Mouse (Mus musculus) forebrain, embryonic 16.5 days (tissue): ENCODE results near the gene Rassf10. TPM values are rescaled to one million over a fixed set of nuclear protein-coding genes. Genes with fewer than 3 reads are reported as not detected.
A peak's percentile ranks its signal among the peaks of the same experiment; 100 is the strongest.
"Not testable (repeated sequence)": the region's sequence is repeated elsewhere in the genome, so short reads cannot be mapped to it uniquely, and the experiment has no call there.

Experiments used
- ATAC-seq: fragments of 200-750 bp; cut with Nextera tagmentation; 2 replicates; pipeline ENCODE4 v1.8.0; 2017; ENCODE audit warnings: mild to moderate bottlenecking, moderate library complexity
- H3K27ac ChIP-seq: fragments of 300-500 bp; sonication (generic); 2 replicates; pipeline ENCODE4 v1.5.1; 2014; ENCODE audit warnings: low read length, control low read depth
- H3K27me3 ChIP-seq: fragments of 300-500 bp; sonication (generic); replicated peaks from 2 replicates; pipeline ENCODE4 v1.6.1; 2014; ENCODE audit warnings: low read length; ENCODE audit not compliant: control insufficient read depth, insufficient read depth
- H3K36me3 ChIP-seq: fragments of 300-500 bp; sonication (generic); 2 replicates; pipeline ENCODE4 v1.6.1; 2014; ENCODE audit not compliant: control insufficient read depth, insufficient read depth
- H3K4me1 ChIP-seq: fragments of 300-500 bp; sonication (generic); replicated peaks from 2 replicates; pipeline ENCODE4 v1.6.1; 2014; ENCODE audit warnings: low read length; ENCODE audit not compliant: control insufficient read depth, insufficient read depth
- H3K4me2 ChIP-seq: fragments of 300-500 bp; sonication (generic); 2 replicates; pipeline ENCODE4 v1.6.1; 2014; ENCODE audit warnings: mild to moderate bottlenecking, low read length, control low read depth
- H3K4me3 ChIP-seq: fragments of 300-500 bp; sonication (generic); replicated peaks from 2 replicates; pipeline ENCODE4 v1.5.1; 2014; ENCODE audit warnings: mild to moderate bottlenecking, low read length, control low read depth
- H3K9ac ChIP-seq: fragments of 300-500 bp; sonication (generic); replicated peaks from 2 replicates; pipeline ENCODE4 v1.6.1; 2014; ENCODE audit warnings: low read depth, low read length, control low read depth
- H3K9me3 ChIP-seq: fragments of 300-500 bp; sonication (generic); 2 replicates; pipeline ENCODE4 v1.6.1; 2016; ENCODE audit warnings: low read length; ENCODE audit not compliant: control insufficient read depth
- WGBS: fragments of 180-500 bp; shearing (Covaris S2); extraction: QIAGEN DNeasy Blood & Tissue Kit; methylation state at CpG from one replicate; pipeline ENCODE4 v1.1.7; 2014; 5-methylcytosine and 5-hydroxymethylcytosine counted together
- polyA plus RNA-seq: library from polyadenylated mRNA; unstranded; fragments of >200 nt; fragmentation: Nextera tagmentation; extraction: Ambion mirVana; gene quantifications from 2 replicates; pipeline ENCODE4 v1.2.1, GENCODE M21; 2015

Gene Rassf10
- polyA plus RNA-seq, 1 experiment from 2014 or later = 2.1 TPM

DNA sequence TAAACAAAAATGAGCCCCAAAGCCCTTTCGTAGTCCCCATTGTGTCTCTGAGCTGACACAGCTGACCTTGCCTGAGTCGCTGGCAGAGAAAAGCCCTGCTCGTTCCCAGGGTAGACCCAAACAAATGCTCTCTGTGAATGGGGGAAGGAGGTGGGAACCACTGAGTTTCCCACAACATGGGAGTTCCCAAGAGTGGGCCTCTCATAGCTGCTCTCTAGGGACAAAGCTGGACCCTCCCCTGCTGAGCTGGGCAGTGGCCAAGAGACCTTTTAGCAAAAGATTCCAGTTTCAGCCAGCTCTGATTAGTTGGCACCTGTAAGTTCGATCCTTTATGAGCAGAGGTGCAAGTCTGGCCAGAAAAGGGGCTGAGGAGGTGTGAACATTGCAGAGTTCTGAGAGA is 31.0 kb upstream of the Rassf10 start:
- Histone ChIP-seq H3K4me3 (no peak overlapping the region), H3K36me3 (no peaks in the 10 kb centered on the region), H3K27me3 (no peaks in the 10 kb centered on the region), H3K27ac (no peak overlapping the region), H3K9ac (no peak overlapping the region), H3K4me2 (no peak overlapping the region), H3K9me3 (no peaks in the 10 kb centered on the region), H3K4me1 (peaks cover 13% of the 10 kb centered on the region)
- peak; percentile 38; the same call in 1 of the 2 replicates for ATAC-seq
- WGBS = 12% methylated on average over 4 of the region's 4 CpGs

DNA sequence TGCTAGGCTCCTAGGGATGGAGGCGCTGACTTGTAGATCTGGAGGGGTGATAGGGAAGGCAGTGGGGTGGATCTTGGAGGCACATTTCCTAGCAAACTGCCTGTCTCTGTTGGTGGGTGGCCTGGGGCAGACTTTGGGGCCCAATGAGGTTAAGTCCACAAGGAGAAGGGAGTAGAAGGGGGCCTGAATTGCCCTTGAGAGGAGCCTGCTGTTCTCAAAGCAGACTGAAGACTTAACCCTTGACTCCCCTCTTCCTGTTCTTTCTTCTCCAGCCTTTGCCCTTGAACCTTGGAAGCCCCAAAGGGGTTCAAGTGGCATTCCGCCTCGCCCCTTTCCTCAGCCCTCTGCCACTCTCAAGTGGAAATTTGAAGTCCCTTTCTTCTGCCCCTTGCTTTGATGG is 30.1 kb upstream of the Rassf10 start:
- Histone ChIP-seq H3K27ac (no peak overlapping the region), H3K9ac (no peak overlapping the region), H3K4me2 (no peak overlapping the region), H3K4me3 (no peak overlapping the region), H3K4me1 (peaks cover 7% of the 10 kb centered on the region), H3K27me3 (no peaks in the 10 kb centered on the region), H3K36me3 (no peaks in the 10 kb centered on the region), H3K9me3 (no peaks in the 10 kb centered on the region)
- 85% methylated on average over 3 of the region's 3 CpGs for WGBS
- ATAC-seq = no peak

- Histone ChIP-seq H3K9ac (no peak overlapping the region), H3K4me3 (no peak overlapping the region), H3K4me1 (no peaks in the 10 kb centered on the region), H3K27ac (no peak overlapping the region), H3K27me3 (no peaks in the 10 kb centered on the region), H3K36me3 (no peaks in the 10 kb centered on the region), H3K9me3 (no peaks in the 10 kb centered on the region), H3K4me2 (no peak overlapping the region)
- 57% methylated on average over 7 of the region's 7 CpGs for WGBS
- no peak for ATAC-seq
Observed at GRCm38 (mm10) chr7:112930669-112931068, 23.1 kb upstream of the Rassf10 start.

DNA sequence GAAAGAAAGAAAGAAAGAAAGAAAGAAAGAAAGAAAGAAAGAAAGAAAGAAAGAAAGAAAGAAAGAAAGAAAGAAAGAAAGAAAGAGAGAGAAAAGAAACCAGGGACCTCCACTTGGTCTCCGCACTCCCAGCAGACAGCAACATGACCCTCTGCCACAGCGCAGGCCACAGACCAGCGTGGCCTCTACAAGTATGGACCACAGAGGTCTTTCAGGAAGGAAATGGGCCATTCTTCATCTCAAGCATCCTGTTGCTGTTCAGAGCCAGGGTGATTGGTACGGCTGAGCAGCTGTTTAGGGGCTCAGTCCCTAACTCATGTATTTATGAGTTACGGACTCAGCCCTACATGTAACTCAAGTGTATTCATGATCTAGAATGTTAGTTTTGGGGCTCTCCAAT is 17.9 kb upstream of the Rassf10 start:
- ATAC-seq, H3K9ac ChIP-seq, H3K36me3 ChIP-seq, H3K27ac ChIP-seq, H3K27me3 ChIP-seq, H3K4me1 ChIP-seq, H3K4me3 ChIP-seq, H3K9me3 ChIP-seq, H3K4me2 ChIP-seq: not testable (repeated sequence)
- WGBS = 89% methylated on average over 5 of the region's 5 CpGs

DNA sequence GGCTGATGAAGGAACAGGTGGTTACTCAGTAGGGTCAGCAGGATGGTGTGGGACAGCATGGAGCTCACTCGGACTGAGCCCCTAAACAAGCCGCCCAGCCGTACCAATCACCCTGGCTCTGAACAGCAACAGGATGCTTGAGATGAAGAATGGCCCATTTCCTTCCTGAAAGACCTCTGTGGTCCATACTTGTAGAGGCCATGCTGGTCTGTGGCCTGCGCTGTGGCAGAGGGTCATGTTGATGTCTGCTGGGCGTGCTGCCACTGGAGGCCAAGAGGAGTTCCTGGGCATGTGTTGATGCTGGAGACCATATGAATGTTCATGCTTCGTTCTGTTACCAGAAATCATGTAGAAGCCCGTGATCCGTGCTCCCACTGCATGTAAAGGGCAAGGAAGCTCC is 16.7 kb upstream of the Rassf10 start:
- WGBS = 93% methylated on average over 8 of the region's 8 CpGs
- ATAC-seq = no peak

DNA sequence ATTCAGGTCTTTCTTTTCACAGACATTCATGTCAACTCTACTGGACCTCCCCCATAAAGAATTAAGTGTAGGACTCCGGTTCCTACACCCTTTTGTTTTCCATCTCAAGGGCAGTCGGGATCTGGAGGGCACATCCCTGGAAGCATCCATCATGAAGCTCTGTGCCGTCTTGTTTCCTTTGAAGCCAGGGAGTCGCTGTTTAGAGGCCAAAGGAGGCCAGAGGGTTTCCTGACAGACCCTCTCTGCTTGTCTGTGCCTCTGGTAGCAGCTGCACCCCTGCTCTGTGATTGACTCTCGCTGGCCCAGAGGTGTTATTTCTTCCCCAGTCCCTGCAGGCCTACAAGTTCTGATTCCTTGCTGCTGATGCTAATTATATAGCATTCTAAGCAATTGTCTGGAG is 14.8 kb upstream of the Rassf10 start:
- Histone ChIP-seq H3K4me2 (no peak overlapping the region), H3K27ac (no peak overlapping the region), H3K9me3 (no peaks in the 10 kb centered on the region), H3K36me3 (no peaks in the 10 kb centered on the region), H3K9ac (no peak overlapping the region), H3K4me3 (no peak overlapping the region), H3K4me1 (no peaks in the 10 kb centered on the region), H3K27me3 (no peaks in the 10 kb centered on the region)
- WGBS = 64% methylated on average over 5 of the region's 5 CpGs
- no peak for ATAC-seq

More for the DNA sequence above, 16.7 kb upstream of the Rassf10 start:
- Histone ChIP-seq H3K9ac (no peak overlapping the region), H3K4me2 (no peak overlapping the region), H3K27me3 (no peaks in the 10 kb centered on the region), H3K4me3 (no peak overlapping the region), H3K36me3 (no peaks in the 10 kb centered on the region), H3K27ac (no peak overlapping the region), H3K4me1 (no peaks in the 10 kb centered on the region), H3K9me3 (no peaks in the 10 kb centered on the region)

DNA sequence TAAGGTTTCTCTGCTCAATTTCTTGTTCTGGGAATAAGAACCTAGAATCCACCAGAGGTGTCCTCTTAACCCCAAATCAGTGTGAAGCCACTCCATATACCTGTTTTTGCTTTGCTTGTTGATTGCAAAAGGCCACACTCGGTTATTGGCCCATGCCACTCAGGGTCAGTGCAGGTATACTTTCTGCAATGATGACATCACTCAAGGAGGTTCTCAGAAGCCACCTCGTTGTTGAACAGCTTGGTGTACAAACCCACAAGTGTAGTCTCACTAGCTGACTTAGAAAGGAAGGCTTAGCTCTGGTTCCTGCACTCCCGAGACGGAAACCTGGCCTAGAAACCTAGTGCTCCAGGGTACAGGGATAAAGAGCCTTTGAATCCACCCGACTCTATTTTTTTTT is 11.2 kb upstream of the Rassf10 start:
- no peak overlapping the region for H3K27ac ChIP-seq
- WGBS = 83% methylated on average over 5 of the region's 5 CpGs
- H3K27me3 ChIP-seq = no peaks in the 10 kb centered on the region
- ATAC-seq = no peak
- H3K4me1 ChIP-seq = no peaks in the 10 kb centered on the region
- H3K36me3 ChIP-seq = no peaks in the 10 kb centered on the region
- no peak overlapping the region for H3K4me2 ChIP-seq
- no peak overlapping the region for H3K9ac ChIP-seq
- H3K9me3 ChIP-seq = no peaks in the 10 kb centered on the region
- H3K4me3 ChIP-seq = no peak overlapping the region

- 85% methylated on average over 1 of the region's 1 CpGs for WGBS
- no peak for ATAC-seq
- H3K4me1 ChIP-seq = no peaks in the 10 kb centered on the region
- no peaks in the 10 kb centered on the region for H3K27me3 ChIP-seq
- H3K9me3 ChIP-seq = no peaks in the 10 kb centered on the region
- H3K27ac ChIP-seq = no peak overlapping the region
- H3K9ac ChIP-seq = no peak overlapping the region
- no peak overlapping the region for H3K4me3 ChIP-seq
- H3K36me3 ChIP-seq = no peaks in the 10 kb centered on the region
- no peak overlapping the region for H3K4me2 ChIP-seq
Observed at GRCm38 (mm10) chr7:112943056-112943455, 10.7 kb upstream of the Rassf10 start.

- Histone ChIP-seq H3K36me3 (no peaks in the 10 kb centered on the region), H3K9me3 (no peaks in the 10 kb centered on the region), H3K4me2 (no peak overlapping the region), H3K27me3 (no peaks in the 10 kb centered on the region), H3K9ac (no peak overlapping the region), H3K4me1 (no peaks in the 10 kb centered on the region), H3K27ac (no peak overlapping the region), H3K4me3 (no peak overlapping the region)
- WGBS = 50% methylated on average over 6 of the region's 6 CpGs
- no peak for ATAC-seq
Observed at GRCm38 (mm10) chr7:112946706-112947105, 7.1 kb upstream of the Rassf10 start.

DNA sequence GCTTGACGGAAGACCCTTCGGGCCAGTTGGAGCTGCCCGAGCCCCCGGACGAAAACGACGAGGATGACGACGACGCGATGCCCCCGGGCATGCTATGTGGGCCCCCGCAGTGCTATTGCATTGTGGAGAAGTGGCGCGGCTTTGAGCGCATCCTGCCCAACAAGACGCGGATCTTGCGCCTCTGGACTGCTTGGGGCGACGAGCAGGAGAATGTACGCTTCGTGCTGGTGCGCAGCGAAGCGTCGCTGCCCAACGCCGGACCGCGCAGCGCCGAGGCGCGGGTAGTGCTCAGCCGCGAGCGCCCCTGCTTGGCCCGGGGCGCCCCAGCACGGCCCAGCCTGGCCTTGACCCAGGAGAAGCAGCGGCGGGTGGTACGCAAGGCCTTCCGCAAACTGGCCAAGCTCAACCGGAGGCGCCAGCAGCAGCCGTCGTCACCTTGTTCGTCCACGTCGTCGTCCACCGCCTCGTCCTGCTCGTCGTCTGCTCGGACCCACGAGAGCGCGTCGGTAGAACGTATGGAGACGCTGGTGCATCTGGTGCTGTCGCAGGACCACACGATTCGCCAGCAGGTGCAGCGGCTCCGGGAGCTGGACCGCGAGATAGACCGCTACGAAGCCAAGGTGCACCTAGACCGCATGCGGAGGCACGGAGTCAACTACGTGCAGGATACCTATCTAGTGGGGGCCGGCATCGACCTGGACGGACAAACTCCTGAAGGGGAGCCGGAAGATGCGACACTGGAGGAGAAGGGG is 765 bp downstream of the Rassf10 start:
- H3K4me2 ChIP-seq = peak overlapping the region; percentile 91
- peaks cover 20% of the 10 kb centered on the region for H3K4me1 ChIP-seq
- no peaks in the 10 kb centered on the region for H3K36me3 ChIP-seq
- peak; percentile 62 for ATAC-seq
- no peak overlapping the region for H3K27ac ChIP-seq
- peak overlapping the region; percentile 49 for H3K4me3 ChIP-seq
- peak overlapping the region; percentile 47 for H3K9ac ChIP-seq
- under 1% methylated on average over 79 of the region's 82 CpGs for WGBS
- H3K9me3 ChIP-seq = no peaks in the 10 kb centered on the region
- H3K27me3 ChIP-seq = peaks cover 10% of the 10 kb centered on the region
